Mouse (Mus musculus): ENCODE measurements around the gene Gm19935.

Gene Gm19935

GRCm38 (mm10) chr8:90829825-90830224 lies 12.6 kb upstream of the Gm19935 start:
- DNase-seq (ENCODE audit: low spot score in 2 of 2) = no peak

- no peak for DNase-seq (ENCODE audit: low spot score in 2 of 2)
These were observed 12.0 kb upstream of the Gm19935 start for GRCm38 (mm10) chr8:90828987-90829740.

GRCm38 (mm10) chr8:90828181-90828986 lies 11.2 kb upstream of the Gm19935 start, which contains the start of gene Chd9:
Gene Chd9, plus strand, starts transcription at chr8:90828352.
- DNase-seq (ENCODE audit: low spot score in 2 of 2) = peak; percentile 92

- no peak for DNase-seq (ENCODE audit: low spot score in 2 of 2)
These were observed 8.3 kb upstream of the Gm19935 start for GRCm38 (mm10) chr8:90825459-90825871.

- peak; percentile 52 to 61 for DNase-seq (ENCODE audit: low spot score in 2 of 2)
These were observed 5.2 kb upstream of the Gm19935 start for GRCm38 (mm10) chr8:90822443-90822842.

GRCm38 (mm10) chr8:90820321-90820696 lies 3.1 kb upstream of the Gm19935 start:
- no peak for DNase-seq (ENCODE audit: low spot score in 2 of 2)

- no peak for DNase-seq (ENCODE audit: low spot score in 2 of 2)
These were observed 2.5 kb upstream of the Gm19935 start for GRCm38 (mm10) chr8:90819561-90820320.

GRCm38 (mm10) chr8:90816061-90816882 lies 921 bp downstream of the Gm19935 start:
- DNase-seq (ENCODE audit: low spot score in 2 of 2) = no peak

GRCm38 (mm10) chr8:90813602-90814320 lies 3.4 kb downstream of the Gm19935 start:
- no peak for DNase-seq (ENCODE audit: low spot score in 2 of 2)

GRCm38 (mm10) chr8:90799473-90799872 lies 17.7 kb downstream of the Gm19935 start:
- no peak for DNase-seq (ENCODE audit: low spot score in 2 of 2)

GRCm38 (mm10) chr8:90794990-90795861 lies 22.0 kb downstream of the Gm19935 start:
- DNase-seq (ENCODE audit: low spot score in 2 of 2) = peak; percentile 82

- peak; percentile 41 to 56 for DNase-seq (ENCODE audit: low spot score in 2 of 2)
These were observed 23.5 kb downstream of the Gm19935 start for GRCm38 (mm10) chr8:90793710-90794109.

GRCm38 (mm10) chr8:90791616-90792015 lies 25.6 kb downstream of the Gm19935 start:
- no peak for DNase-seq (ENCODE audit: low spot score in 2 of 2)

- no peak for DNase-seq (ENCODE audit: low spot score in 2 of 2)
These were observed 47.4 kb downstream of the Gm19935 start for GRCm38 (mm10) chr8:90769791-90770190.
